Mouse (Mus musculus) MEL (cell line): ENCODE results near the gene Fasn.

ENCODE experiments used
- CTCF ChIP-seq, 3 experiments: IDR thresholded peaks in 2 of 3; conservative IDR thresholded peaks in 1 of 3; 2 replicates each; pipeline ENCODE4 v1.5.1; 2011 to 2012; ENCODE audit warnings: low read length in 3 of 3, low read depth in 2 of 3, mild to moderate bottlenecking in 2 of 3, improper control_type of control experiment in 1 of 3, inconsistent platforms in 1 of 3, mixed read lengths in 1 of 3, moderate library complexity in 1 of 3; ENCODE audit not compliant: control insufficient read depth in 1 of 3, insufficient read depth in 1 of 3, poor library complexity in 1 of 3, severe bottlenecking in 1 of 3
- ELF1 ChIP-seq: IDR thresholded peaks from 2 replicates; pipeline ENCODE4 v1.6.1; 2014; ENCODE audit warnings: low read depth, mild to moderate bottlenecking, inconsistent platforms, low read length, improper control_type of control experiment, moderate library complexity
- EP300 ChIP-seq, 2 experiments: IDR thresholded peaks; 2 replicates each; pipeline ENCODE4 v1.6.1; 2011; ENCODE audit warnings: improper control_type of control experiment in 2 of 2, low read length in 2 of 2, low read depth in 1 of 2, mild to moderate bottlenecking in 1 of 2
- GATA1 ChIP-seq: IDR thresholded peaks from 2 replicates; pipeline ENCODE4 v1.6.1; 2011; ENCODE audit warnings: low read depth, low read length, improper control_type of control experiment
- HCFC1 ChIP-seq: IDR thresholded peaks from 2 replicates; pipeline ENCODE4 v1.6.1; 2012; ENCODE audit warnings: low read depth, mild to moderate bottlenecking, inconsistent platforms, low read length, improper control_type of control experiment, moderate library complexity
- POLR2A ChIP-seq, 2 experiments: IDR thresholded peaks; 2 replicates each; pipeline ENCODE4 v1.6.1; 2011 to 2012; ENCODE audit warnings: low read length in 2 of 2, mild to moderate bottlenecking in 2 of 2, control low read depth in 1 of 2, improper control_type of control experiment in 1 of 2, low read depth in 1 of 2, moderate library complexity in 1 of 2; ENCODE audit not compliant: control insufficient read depth in 1 of 2, insufficient read depth in 1 of 2, poor library complexity in 1 of 2
- POLR2AphosphoS5 ChIP-seq: IDR thresholded peaks from 2 replicates; pipeline ENCODE4 v1.6.1; 2012; ENCODE audit warnings: low read depth, borderline replicate concordance, mild to moderate bottlenecking, inconsistent platforms, low read length, moderate library complexity, mixed read lengths
- TBP ChIP-seq: IDR thresholded peaks from 2 replicates; pipeline ENCODE4 v1.8.0; 2011; ENCODE audit warnings: low read depth, low read length, improper control_type of control experiment
- TCF12 ChIP-seq: IDR thresholded peaks from 2 replicates; pipeline ENCODE4 v1.6.1; 2014; ENCODE audit warnings: low read depth, mild to moderate bottlenecking, inconsistent platforms, low read length, improper control_type of control experiment, moderate library complexity
- ZKSCAN1 ChIP-seq: IDR thresholded peaks from 2 replicates; pipeline ENCODE4 v1.6.1; 2012; ENCODE audit warnings: low read depth, mild to moderate bottlenecking, inconsistent platforms, low read length, improper control_type of control experiment, moderate library complexity
- ZMIZ1 ChIP-seq: IDR thresholded peaks from 2 replicates; pipeline ENCODE4 v1.6.1; 2012; ENCODE audit warnings: low read depth, mild to moderate bottlenecking, inconsistent platforms, low read length, improper control_type of control experiment, moderate library complexity
- ZNF384 ChIP-seq: IDR thresholded peaks from 2 replicates; pipeline ENCODE4 v1.6.1; 2012; ENCODE audit warnings: low read depth, mild to moderate bottlenecking, inconsistent platforms, low read length, improper control_type of control experiment

DNA sequence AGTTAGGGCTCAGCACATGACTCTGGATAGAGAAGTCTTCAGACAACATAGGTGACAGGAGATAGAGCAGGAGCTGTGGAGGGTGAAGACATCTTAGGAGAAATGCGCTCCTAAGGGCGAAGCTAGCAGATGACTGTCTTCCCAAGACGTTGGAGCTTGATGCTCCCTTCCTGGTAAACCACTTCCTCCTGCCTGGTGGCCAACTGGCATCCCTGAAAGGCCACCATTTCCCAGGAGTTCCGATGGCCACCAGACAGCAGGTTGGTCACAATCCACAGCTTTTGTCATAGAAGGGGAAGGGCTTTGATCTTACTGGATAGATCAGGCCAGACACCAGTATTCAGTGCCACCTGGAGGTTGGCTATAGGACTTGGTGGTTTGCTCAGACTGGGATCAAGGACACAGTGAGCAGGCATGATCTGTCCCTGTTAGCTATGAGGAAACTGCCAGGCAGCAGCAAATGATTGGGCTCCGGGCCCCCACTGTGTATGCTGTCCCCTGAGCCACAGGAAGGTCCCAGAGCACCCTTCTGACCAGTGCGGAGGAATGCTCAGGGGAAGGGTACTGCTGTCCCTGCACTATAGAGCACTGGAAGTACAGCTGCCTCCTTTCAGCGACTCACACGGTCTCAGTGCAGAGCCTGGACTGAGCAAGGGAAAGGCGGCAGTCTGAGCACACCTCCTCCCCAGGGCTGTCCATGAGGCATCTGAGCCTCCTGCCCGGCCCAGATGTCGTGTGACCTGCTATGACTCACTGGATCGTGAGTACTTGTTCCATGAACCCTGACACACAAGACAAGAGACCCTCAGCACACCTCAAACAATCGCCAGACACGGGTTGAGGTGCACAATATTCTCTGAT lies 62.3 kb downstream of the Fasn start:
- TF ChIP-seq POLR2A (IDR thresholded peaks at IDR 0.05; ENCODE audit: control insufficient read depth in 1 of 2, insufficient read depth in 1 of 2, low read depth in 1 of 2, low read length in 2 of 2, poor library complexity in 1 of 2) (no peak), CTCF (IDR thresholded peaks at IDR 0.05 in 2 of 3, conservative IDR thresholded peaks at IDR 0.05 in 1 of 3; ENCODE audit: control insufficient read depth in 1 of 3, insufficient read depth in 1 of 3, low read depth in 2 of 3, low read length in 3 of 3, poor library complexity in 1 of 3, severe bottlenecking in 1 of 3) (no peak), GATA1 (no peak), TBP (no peak), HCFC1 (no peak), TCF12 (no peak), EP300 (IDR thresholded peaks at IDR 0.05; ENCODE audit: low read depth in 1 of 2, low read length in 2 of 2) (no peak), ZNF384 (no peak), ZKSCAN1 (no peak), POLR2AphosphoS5 (no peak), ELF1 (no peak), ZMIZ1 (no peak)
